Mouse (Mus musculus): ENCODE results near the gene Phf20. TPM values are rescaled to one million over a fixed set of nuclear protein-coding genes. Genes with fewer than 3 reads are reported as not detected.

Phf20 gene
- polyA plus RNA-seq, 2 experiments: 19.5 to 69.0 TPM

DNA sequence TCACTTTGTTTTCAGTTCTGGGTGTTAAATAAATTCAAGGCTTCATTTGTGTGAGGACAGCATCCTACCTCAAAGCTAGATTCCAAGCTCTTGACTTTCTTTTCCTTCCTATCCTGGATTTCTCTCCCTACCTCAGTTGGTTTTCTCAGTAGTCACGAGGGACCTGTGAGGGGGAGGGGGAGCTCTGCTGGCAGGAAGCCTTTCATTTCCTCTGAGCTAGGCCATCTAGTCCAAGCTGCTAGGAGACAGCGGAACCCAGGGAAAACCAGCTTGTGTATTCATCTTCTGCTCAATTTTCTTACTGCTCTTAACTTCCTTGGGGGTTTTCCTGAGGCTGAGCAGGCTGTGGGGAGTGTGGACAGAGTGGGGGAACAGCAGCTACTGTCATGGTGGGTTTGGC is 60.8 kb downstream of the Phf20 start:
- no peak for TF ChIP-seq POLR2A (IDR thresholded peaks at IDR 0.05; ENCODE audit: borderline replicate concordance, extremely low read depth, insufficient read depth, insufficient read length)
- Histone ChIP-seq H3K4me2 (replicated peaks; ENCODE audit: low read depth, low read length, severe bottlenecking) (no peak overlapping the region), H3K9me3 (ENCODE audit: control insufficient read depth, low read length) (no peaks in the 10 kb centered on the region), H3K36me3 (ENCODE audit: control insufficient read depth, insufficient read depth, low read length) (peaks cover 56% of the 10 kb centered on the region), H3K4me1 (ENCODE audit: control insufficient read depth, insufficient read depth, low read length) (peaks cover 6% of the 10 kb centered on the region), H3K9ac (ENCODE audit: low read depth, low read length, severe bottlenecking) (no peak overlapping the region), H3K4me3 (replicated peaks; ENCODE audit: low read length) (no peak overlapping the region), H3K27ac (replicated peaks; ENCODE audit: low read depth, low read length) (0 out of 2 replicates have a peak overlapping the region, but pooled peaks have one; percentile 3), H3K27me3 (ENCODE audit: control insufficient read depth, insufficient read depth, low read length) (no peaks in the 10 kb centered on the region)
- 34% methylated on average over 2 of the region's 2 CpGs for WGBS
- DNase-seq (ENCODE audit: low spot score) (peak; percentile 23), ATAC-seq (ENCODE audit: low FRiP score, low read depth) (no peak)

GRCm38 (mm10) chr2:156257922-156258761 is 61.9 kb downstream of the Phf20 start:
- H3K4me3 ChIP-seq (replicated peaks; ENCODE audit: low read length): no peak overlapping the region
- peaks cover 54% of the 10 kb centered on the region for H3K36me3 ChIP-seq (ENCODE audit: control insufficient read depth, insufficient read depth, low read length)
- H3K9ac ChIP-seq (ENCODE audit: low read depth, low read length, severe bottlenecking): no peak overlapping the region
- ATAC-seq (ENCODE audit: low FRiP score, low read depth) (no peak), DNase-seq (ENCODE audit: low spot score) (no peak)
- TF ChIP-seq POLR2A (IDR thresholded peaks at IDR 0.05; ENCODE audit: borderline replicate concordance, extremely low read depth, insufficient read depth, insufficient read length): no peak
- no peaks in the 10 kb centered on the region for H3K27me3 ChIP-seq (ENCODE audit: control insufficient read depth, insufficient read depth, low read length)
- H3K27ac ChIP-seq (replicated peaks; ENCODE audit: low read depth, low read length): no peak overlapping the region
- H3K4me1 ChIP-seq (ENCODE audit: control insufficient read depth, insufficient read depth, low read length): peaks cover 6% of the 10 kb centered on the region
- WGBS: 80% methylated on average over 11 of the region's 11 CpGs
- no peaks in the 10 kb centered on the region for H3K9me3 ChIP-seq (ENCODE audit: control insufficient read depth, low read length)
- H3K4me2 ChIP-seq (replicated peaks; ENCODE audit: low read depth, low read length, severe bottlenecking): no peak overlapping the region

DNA sequence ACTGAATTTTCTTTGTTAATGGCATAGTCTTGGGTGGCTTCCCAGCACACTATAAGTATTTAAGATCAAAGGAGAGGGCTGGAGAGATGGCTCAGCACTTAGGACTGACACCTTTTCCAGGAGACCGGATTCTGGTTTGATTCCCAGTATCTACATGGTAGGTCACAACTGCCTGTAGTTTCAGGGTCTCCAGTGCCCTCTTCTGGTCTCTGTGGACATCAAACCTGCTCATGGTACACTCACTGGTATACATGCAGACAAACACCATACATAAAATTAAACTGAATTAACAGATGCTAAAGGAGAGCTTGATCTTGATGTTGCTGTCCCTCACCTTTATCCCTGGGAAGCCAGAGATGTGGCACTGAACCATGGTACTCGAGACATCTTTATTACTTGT is 64.7 kb downstream of the Phf20 start:
- no peaks in the 10 kb centered on the region for H3K27me3 ChIP-seq (ENCODE audit: control insufficient read depth, insufficient read depth, low read length)
- H3K4me1 ChIP-seq (ENCODE audit: control insufficient read depth, insufficient read depth, low read length): peaks cover 6% of the 10 kb centered on the region
- H3K9me3 ChIP-seq (ENCODE audit: control insufficient read depth, low read length): no peaks in the 10 kb centered on the region
- H3K27ac ChIP-seq (replicated peaks; ENCODE audit: low read depth, low read length): no peak overlapping the region
- no peak for DNase-seq (ENCODE audit: low spot score)
- H3K9ac ChIP-seq (ENCODE audit: low read depth, low read length, severe bottlenecking): no peak overlapping the region
- WGBS: 88% methylated on average over 2 of the region's 2 CpGs
- no peak overlapping the region for H3K4me2 ChIP-seq (replicated peaks; ENCODE audit: low read depth, low read length, severe bottlenecking)
- H3K36me3 ChIP-seq (ENCODE audit: control insufficient read depth, insufficient read depth, low read length): peaks cover 41% of the 10 kb centered on the region
- no peak overlapping the region for H3K4me3 ChIP-seq (replicated peaks; ENCODE audit: low read length)
- no peak for TF ChIP-seq POLR2A (IDR thresholded peaks at IDR 0.05; ENCODE audit: borderline replicate concordance, extremely low read depth, insufficient read depth, insufficient read length)
- no peak for ATAC-seq (ENCODE audit: low FRiP score, low read depth)

GRCm38 (mm10) chr2:156263204-156263893 is 67.1 kb downstream of the Phf20 start:
- no peak overlapping the region for H3K9ac ChIP-seq (ENCODE audit: low read depth, low read length, severe bottlenecking)
- H3K4me3 ChIP-seq (replicated peaks; ENCODE audit: low read length): no peak overlapping the region
- H3K4me1 ChIP-seq (ENCODE audit: control insufficient read depth, insufficient read depth, low read length): no peaks in the 10 kb centered on the region
- no peak overlapping the region for H3K4me2 ChIP-seq (replicated peaks; ENCODE audit: low read depth, low read length, severe bottlenecking)
- ATAC-seq (ENCODE audit: low FRiP score, low read depth): no peak
- H3K27me3 ChIP-seq (ENCODE audit: control insufficient read depth, insufficient read depth, low read length): no peaks in the 10 kb centered on the region
- 81% methylated on average over 4 of the region's 4 CpGs for WGBS
- no peaks in the 10 kb centered on the region for H3K9me3 ChIP-seq (ENCODE audit: control insufficient read depth, low read length)
- no peak overlapping the region for H3K27ac ChIP-seq (replicated peaks; ENCODE audit: low read depth, low read length)
- TF ChIP-seq POLR2A (IDR thresholded peaks at IDR 0.05; ENCODE audit: borderline replicate concordance, extremely low read depth, insufficient read depth, insufficient read length): no peak
- no peak for DNase-seq (ENCODE audit: low spot score)
- peaks cover 47% of the 10 kb centered on the region for H3K36me3 ChIP-seq (ENCODE audit: control insufficient read depth, insufficient read depth, low read length)

GRCm38 (mm10) chr2:156267636-156268035 is 71.4 kb downstream of the Phf20 start:
- Histone ChIP-seq H3K4me3 (replicated peaks; ENCODE audit: low read length) (no peak overlapping the region), H3K36me3 (ENCODE audit: control insufficient read depth, insufficient read depth, low read length) (peaks cover 30% of the 10 kb centered on the region), H3K27me3 (ENCODE audit: control insufficient read depth, insufficient read depth, low read length) (no peaks in the 10 kb centered on the region), H3K9me3 (ENCODE audit: control insufficient read depth, low read length) (no peaks in the 10 kb centered on the region), H3K27ac (replicated peaks; ENCODE audit: low read depth, low read length) (no peak overlapping the region), H3K4me1 (ENCODE audit: control insufficient read depth, insufficient read depth, low read length) (no peaks in the 10 kb centered on the region), H3K4me2 (replicated peaks; ENCODE audit: low read depth, low read length, severe bottlenecking) (no peak overlapping the region), H3K9ac (ENCODE audit: low read depth, low read length, severe bottlenecking) (no peak overlapping the region)
- DNase-seq (ENCODE audit: low spot score): no peak
- ATAC-seq (ENCODE audit: low FRiP score, low read depth): no peak
- TF ChIP-seq POLR2A (IDR thresholded peaks at IDR 0.05; ENCODE audit: borderline replicate concordance, extremely low read depth, insufficient read depth, insufficient read length): no peak
- 92% methylated on average over 9 of the region's 9 CpGs for WGBS

Data from limb, embryonic 14.5 days (tissue).